Mouse (Mus musculus) C2C12 (cell line): Measurements from ENCODE around the gene 3110018I06Rik. TPM values are rescaled to one million over a fixed set of nuclear protein-coding genes. Genes with fewer than 3 reads are reported as not detected.

Source experiments
- H3K27me3 ChIP-seq: one replicate; pipeline ENCODE4 v1.6.1; 2011; ENCODE audit not compliant: control insufficient read depth, insufficient read depth, insufficient read length
- H3K36me3 ChIP-seq: one replicate; pipeline ENCODE4 v1.6.1; 2011; ENCODE audit not compliant: control insufficient read depth, insufficient read depth
- H3K4me3 ChIP-seq: one replicate; pipeline ENCODE4 v1.5.1; 2011; ENCODE audit warnings: mild to moderate bottlenecking, control low read depth; ENCODE audit not compliant: poor library complexity, insufficient read depth, severe bottlenecking
- H3K79me2 ChIP-seq: one replicate; pipeline ENCODE4 v1.6.1; 2011; ENCODE audit not compliant: control insufficient read depth, insufficient read depth
- H3K79me3 ChIP-seq: one replicate; pipeline ENCODE4 v1.6.1; 2011; ENCODE audit warnings: low read depth, control low read depth
- H3ac ChIP-seq: one replicate; pipeline ENCODE3; 2011; ENCODE audit warnings: low read depth; ENCODE audit not compliant: control insufficient read depth, insufficient read length
- CEBPB ChIP-seq: IDR thresholded peaks from one replicate; pipeline ENCODE4 v1.6.1; 2011; ENCODE audit warnings: low read depth, mild to moderate bottlenecking, control low read depth, moderate library complexity
- CTCF ChIP-seq: IDR thresholded peaks from one replicate; pipeline ENCODE4 v1.5.1; 2011; ENCODE audit not compliant: control insufficient read depth, insufficient read depth, insufficient read length
- FOSL1 ChIP-seq: IDR thresholded peaks from one replicate; pipeline ENCODE4 v1.8.0; 2011; ENCODE audit warnings: mild to moderate bottlenecking, low read length; ENCODE audit not compliant: poor library complexity, insufficient read depth, severe bottlenecking
- MAX ChIP-seq: IDR thresholded peaks from one replicate; pipeline ENCODE4 v1.6.1; 2011; ENCODE audit warnings: mild to moderate bottlenecking, control low read depth
- MYOD1 ChIP-seq: IDR thresholded peaks from one replicate; pipeline ENCODE4 v1.6.1; 2011; ENCODE audit warnings: low read depth; ENCODE audit not compliant: control insufficient read depth, insufficient read length
- MYOG ChIP-seq: IDR thresholded peaks from one replicate; pipeline ENCODE4 v1.6.1; 2011; ENCODE audit not compliant: control insufficient read depth, insufficient read length; ENCODE audit errors: extremely low read depth
- USF1 ChIP-seq: IDR thresholded peaks from one replicate; pipeline ENCODE4 v1.6.1; 2011; ENCODE audit warnings: low read depth, mild to moderate bottlenecking, control low read depth, moderate library complexity
- long read RNA-seq, 2 experiments: library from polyadenylated mRNA; unstranded; transcript quantifications; one replicate each; pipeline ENCODE4 v2.0.0; 2019 to 2020
- polyA plus RNA-seq: library from polyadenylated mRNA; unstranded; fragments of >200 nt; fragmentation: generic; extraction: Trizol; gene quantifications from one replicate; pipeline ENCODE4 v1.2.1, GENCODE M21; 2012; ENCODE audit warnings: missing spikeins

Gene 3110018I06Rik
- polyA plus RNA-seq = not detected
- long read RNA-seq, experiment 1 = 0 reads
- long read RNA-seq, experiment 2 = 0 reads

DNA sequence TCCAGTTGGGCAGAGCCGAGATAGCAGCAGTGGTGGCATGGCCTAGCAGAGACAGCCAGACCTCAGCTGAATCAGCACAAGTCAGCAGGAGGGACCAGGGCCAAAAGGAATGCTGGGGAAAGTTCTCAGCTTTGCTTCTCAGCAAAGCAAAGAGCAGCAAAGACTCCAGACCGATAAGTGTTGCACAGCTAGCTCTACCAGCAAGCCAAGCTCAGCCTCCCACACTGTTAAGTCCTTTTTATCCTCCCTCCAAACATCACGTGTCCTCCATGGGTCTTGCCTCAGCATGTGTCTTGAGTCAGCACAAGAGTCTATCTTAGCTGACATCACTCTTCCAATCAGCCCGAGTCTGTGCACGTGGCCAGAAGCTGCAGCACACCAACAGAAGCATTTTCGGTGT, at the start of gene 3110018I06Rik:
Gene 3110018I06Rik, plus strand, starts transcription at position 262 of the 400 bp plus-strand sequence.
- Histone ChIP-seq H3ac (no peak within 1 kb of the TSS), H3K36me3 (no peaks in the 10 kb centered on the region), H3K79me2 (no peaks in the 10 kb centered on the region), H3K79me3 (no peaks in the 10 kb centered on the region), H3K27me3 (no peaks in the 10 kb centered on the region), H3K4me3 (no peak within 1 kb of the TSS)
- TF ChIP-seq CTCF (no peak), MAX (no peak), USF1 (no peak), FOSL1 (no peak), CEBPB (no peak), MYOG (no peak), MYOD1 (no peak)

DNA sequence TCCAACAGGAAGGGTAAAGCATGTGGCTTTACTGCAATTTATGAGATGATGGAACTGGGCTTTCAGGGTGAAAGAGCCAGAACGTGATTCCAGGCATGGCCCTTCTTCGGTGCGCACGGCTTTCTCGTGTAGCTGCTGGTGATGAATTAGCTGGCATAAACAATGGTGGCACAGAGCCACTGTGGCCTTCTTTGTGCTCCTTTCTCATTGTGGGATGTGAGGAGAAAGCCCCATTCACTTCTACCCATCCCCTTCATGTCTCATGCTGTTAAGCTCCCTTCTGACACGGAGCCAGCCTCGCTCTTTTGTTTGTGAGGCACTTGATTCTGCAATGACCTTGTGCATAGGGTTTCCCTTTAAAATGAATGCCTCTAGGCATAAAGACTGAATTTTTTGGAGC, 43.8 kb upstream of the 3110018I06Rik start:
- TF ChIP-seq CEBPB = no peak
- TF ChIP-seq MYOG = no peak
- no peak for TF ChIP-seq CTCF
- TF ChIP-seq MAX = no peak
- no peak for TF ChIP-seq FOSL1
- no peak for TF ChIP-seq USF1
- no peak for TF ChIP-seq MYOD1
- H3K4me3 ChIP-seq = no peak overlapping the region
- H3K27me3 ChIP-seq = no peaks in the 10 kb centered on the region
- H3K36me3 ChIP-seq = no peaks in the 10 kb centered on the region
- H3ac ChIP-seq = no peak overlapping the region
- H3K79me2 ChIP-seq = no peaks in the 10 kb centered on the region
- no peaks in the 10 kb centered on the region for H3K79me3 ChIP-seq

DNA sequence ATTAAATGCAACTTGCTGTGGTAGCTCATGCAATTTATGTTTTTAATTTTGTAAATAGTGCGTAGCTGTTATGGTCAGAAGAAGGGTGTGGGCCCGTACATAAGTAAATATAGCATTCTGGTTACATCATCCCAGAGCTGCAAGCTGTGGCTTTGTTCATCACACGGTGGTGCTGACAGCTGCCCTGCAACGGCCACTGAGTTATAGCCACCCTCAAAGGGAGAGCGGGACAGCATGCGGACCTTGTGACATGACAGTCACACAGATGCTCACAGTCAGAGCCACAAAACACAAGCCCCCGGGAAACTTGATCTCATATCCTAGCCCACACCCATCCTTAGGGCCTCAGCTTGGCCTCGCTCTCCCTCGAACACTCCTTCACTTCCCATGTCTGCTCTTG, 30.6 kb upstream of the 3110018I06Rik start:
- TF ChIP-seq MYOG (no peak), USF1 (no peak)
- Histone ChIP-seq H3K36me3 (no peaks in the 10 kb centered on the region), H3K79me3 (no peaks in the 10 kb centered on the region), H3K4me3 (no peak overlapping the region), H3K79me2 (no peaks in the 10 kb centered on the region), H3ac (no peak overlapping the region), H3K27me3 (no peaks in the 10 kb centered on the region)

DNA sequence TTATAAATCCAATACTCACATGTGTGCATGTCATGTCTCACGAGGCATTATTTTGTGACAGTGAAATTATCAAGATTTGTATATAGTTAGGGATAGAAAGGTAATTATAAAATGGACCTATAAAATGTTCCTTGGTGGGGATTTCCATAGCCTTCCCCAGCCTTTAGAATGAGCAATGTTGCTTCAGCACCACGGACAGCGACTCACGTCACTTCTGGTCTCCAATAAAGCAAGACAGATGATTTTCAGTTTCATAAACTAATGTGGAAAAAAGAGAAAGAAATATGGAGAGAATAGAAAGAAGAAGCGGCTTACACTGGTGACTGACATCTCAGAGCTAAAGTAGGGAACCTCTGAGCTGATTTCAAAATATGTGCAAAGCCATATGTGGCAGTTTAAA, 23.7 kb upstream of the 3110018I06Rik start:
- Histone ChIP-seq H3K79me2 (no peaks in the 10 kb centered on the region), H3K4me3 (no peak overlapping the region), H3K27me3 (no peaks in the 10 kb centered on the region), H3K36me3 (no peaks in the 10 kb centered on the region), H3K79me3 (no peaks in the 10 kb centered on the region), H3ac (no peak overlapping the region)
- TF ChIP-seq MYOD1 = no peak
- no peak for TF ChIP-seq CEBPB
- no peak for TF ChIP-seq USF1
- TF ChIP-seq MYOG = no peak
- TF ChIP-seq CTCF = no peak
- TF ChIP-seq MAX = no peak
- no peak for TF ChIP-seq FOSL1

DNA sequence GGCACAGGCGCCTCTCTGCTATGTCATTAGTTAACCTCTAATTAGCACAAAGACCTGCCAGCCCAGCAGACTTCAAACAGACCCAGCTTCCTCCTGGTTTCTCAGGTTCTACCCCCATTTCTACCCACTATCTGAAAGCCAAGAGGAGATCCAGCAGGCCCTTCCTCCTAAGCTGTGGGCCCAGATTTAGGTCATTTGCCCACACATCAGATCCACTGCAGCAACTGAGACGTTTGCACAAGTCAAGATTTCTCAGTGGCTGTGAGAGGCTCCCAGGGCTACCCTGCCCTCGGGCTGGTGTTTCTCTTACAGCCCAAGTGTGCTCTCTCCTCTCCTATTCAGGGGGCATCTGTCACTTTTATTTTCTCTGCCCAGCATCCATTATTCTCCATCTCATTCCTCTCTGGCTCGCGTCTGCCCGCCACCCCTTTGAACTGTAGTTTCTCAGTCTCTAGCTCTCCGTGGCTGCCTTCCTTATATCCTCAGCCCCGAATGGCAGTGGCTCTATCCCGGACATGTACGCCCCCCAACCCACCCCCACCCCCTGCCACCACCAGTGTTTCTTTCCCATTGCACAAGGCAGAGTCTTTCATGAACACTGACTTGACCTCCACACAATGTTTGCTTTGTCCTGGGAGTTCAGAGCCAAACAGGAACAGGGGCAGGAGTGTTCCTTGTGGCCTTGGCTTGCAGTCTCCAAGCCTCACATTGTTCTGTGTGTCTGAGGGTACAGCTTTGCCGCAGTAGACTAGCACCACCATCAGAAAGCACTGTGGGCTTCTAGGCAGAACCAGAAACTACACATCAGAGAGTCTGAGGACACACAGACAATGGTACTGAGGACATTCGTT, 11.8 kb upstream of the 3110018I06Rik start:
- Histone ChIP-seq H3K79me3 (no peaks in the 10 kb centered on the region), H3K27me3 (no peaks in the 10 kb centered on the region), H3K36me3 (no peaks in the 10 kb centered on the region), H3ac (no peak overlapping the region), H3K79me2 (no peaks in the 10 kb centered on the region), H3K4me3 (no peak overlapping the region)
- TF ChIP-seq USF1 (no peak), MYOG (no peak), MYOD1 (no peak), CEBPB (no peak), CTCF (no peak), FOSL1 (no peak), MAX (no peak)

DNA sequence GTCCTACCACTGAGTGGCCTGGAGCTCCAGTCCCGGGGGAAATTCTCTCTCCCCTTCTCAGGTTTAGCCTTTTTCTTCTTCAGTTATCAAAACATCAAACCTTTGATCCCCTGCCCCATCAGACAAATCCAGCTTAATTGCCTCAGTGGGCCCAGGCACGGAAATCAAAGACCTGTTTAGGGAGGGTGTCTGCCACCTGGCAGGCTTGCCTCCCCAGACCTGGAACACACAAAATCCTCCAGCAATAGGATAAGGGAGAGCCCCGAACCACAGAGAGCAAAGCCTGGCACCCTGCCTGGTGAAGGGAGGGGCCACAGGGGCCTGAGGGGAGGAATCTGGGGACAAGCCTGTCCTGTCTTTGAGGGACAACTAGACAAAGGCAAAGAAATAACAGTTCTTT, 9.1 kb upstream of the 3110018I06Rik start:
- Histone ChIP-seq H3K79me3 (no peaks in the 10 kb centered on the region), H3K79me2 (no peaks in the 10 kb centered on the region), H3K4me3 (no peak overlapping the region), H3K27me3 (no peaks in the 10 kb centered on the region), H3K36me3 (no peaks in the 10 kb centered on the region), H3ac (no peak overlapping the region)
- TF ChIP-seq USF1 (no peak), MYOG (no peak), CEBPB (no peak), FOSL1 (no peak), MAX (no peak), MYOD1 (no peak), CTCF (no peak)
